Mouse (Mus musculus) midbrain, embryonic 15.5 days (tissue): ENCODE measurements at regions not wholly inside any gene's neighbourhood (a gene's known extent, or its start where the extent isn't known, plus 50 kb on each side); places are given as distances from the start of the nearest gene placed in this dataset.
"Not testable (repeated sequence)": the region's sequence is repeated elsewhere in the genome, so short reads cannot be mapped to it uniquely, and the experiment has no call there.

Experiments
- ATAC-seq: fragments of 200-750 bp; cut with Nextera tagmentation; replicated peaks from 2 replicates; pipeline ENCODE4 v1.8.0; 2017; ENCODE audit warnings: moderate TSS enrichment
- H3K27ac ChIP-seq: fragments of 300-500 bp; sonication (generic); 2 replicates; pipeline ENCODE4 v1.5.1; 2015; ENCODE audit warnings: mild to moderate bottlenecking, inconsistent platforms
- H3K27me3 ChIP-seq: fragments of 300-500 bp; sonication (generic); replicated peaks from 2 replicates; pipeline ENCODE4 v1.6.1; 2015; ENCODE audit warnings: inconsistent platforms
- H3K36me3 ChIP-seq: fragments of 300-500 bp; sonication (generic); replicated peaks from 2 replicates; pipeline ENCODE4 v1.6.1; 2015; ENCODE audit warnings: inconsistent platforms
- H3K4me1 ChIP-seq: fragments of 300-500 bp; sonication (generic); 2 replicates; pipeline ENCODE4 v1.6.1; 2015; ENCODE audit warnings: inconsistent platforms
- H3K4me2 ChIP-seq: fragments of 300-500 bp; sonication (generic); 2 replicates; pipeline ENCODE4 v1.6.1; 2015; ENCODE audit warnings: inconsistent platforms, mild to moderate bottlenecking, moderate library complexity
- H3K4me3 ChIP-seq: fragments of 300-500 bp; sonication (generic); 2 replicates; pipeline ENCODE4 v1.5.1; 2015; ENCODE audit warnings: mild to moderate bottlenecking, inconsistent platforms
- H3K9ac ChIP-seq: fragments of 300-500 bp; sonication (generic); 2 replicates; pipeline ENCODE4 v1.6.1; 2015; ENCODE audit warnings: mild to moderate bottlenecking, inconsistent platforms
- H3K9me3 ChIP-seq: fragments of 300-500 bp; sonication (generic); 2 replicates; pipeline ENCODE4 v1.6.1; 2016; ENCODE audit warnings: inconsistent platforms
- WGBS: fragments of 180-500 bp; shearing (Covaris S2); methylation state at CpG from one replicate; pipeline ENCODE4 v1.1.7; 2015; ENCODE audit warnings: mixed read lengths; 5-methylcytosine and 5-hydroxymethylcytosine counted together

DNA sequence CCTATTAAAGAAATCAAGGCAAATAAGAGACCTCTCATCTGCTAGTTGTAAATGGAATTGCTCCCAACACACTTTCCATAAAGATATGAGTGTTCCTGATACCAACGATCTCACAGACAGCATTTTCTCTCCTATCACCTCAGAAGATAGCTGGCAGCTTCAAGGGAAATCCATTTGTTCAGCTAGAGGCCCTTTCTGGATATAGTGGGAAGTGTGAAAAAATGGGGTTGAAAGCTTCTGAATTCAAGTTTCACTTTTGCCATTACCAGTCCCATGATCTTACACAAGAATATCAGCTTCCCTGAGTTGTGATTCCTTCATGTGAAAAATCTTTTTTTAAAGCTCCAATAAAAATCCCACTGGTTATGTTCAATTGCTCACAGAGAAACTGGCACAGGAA, 369.1 kb upstream of the Zfp703 start:
- Histone ChIP-seq H3K4me3 (no peak overlapping the region), H3K36me3 (no peaks in the 10 kb centered on the region), H3K9ac (no peak overlapping the region), H3K9me3 (peaks cover 4% of the 10 kb centered on the region; the same call in 1 of the 2 replicates), H3K27me3 (no peaks in the 10 kb centered on the region), H3K27ac (no peak overlapping the region), H3K4me2 (no peak overlapping the region), H3K4me1 (no peaks in the 10 kb centered on the region)
- WGBS = 92% methylated on average over 1 of the region's 1 CpGs
- no peak for ATAC-seq

DNA sequence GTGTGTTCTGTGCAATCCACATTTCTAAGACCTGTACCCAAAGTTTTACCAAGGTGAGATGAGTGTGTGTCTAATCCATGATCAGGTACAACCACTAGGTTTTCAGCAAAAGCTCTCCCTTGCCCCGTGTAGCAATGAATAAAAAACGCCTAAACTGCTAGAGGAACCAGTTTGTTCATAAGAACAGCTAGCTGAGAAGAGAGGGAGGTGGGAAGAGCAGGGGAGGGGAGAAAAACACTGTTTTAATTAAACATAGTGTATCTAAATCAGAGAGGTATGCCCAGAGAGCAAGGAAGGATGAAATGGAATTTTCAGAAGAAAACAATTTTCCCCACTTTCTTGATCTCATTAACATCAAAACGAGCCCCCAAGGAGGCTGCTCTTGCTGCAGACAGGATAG, 368.5 kb upstream of the Zfp703 start:
- no peaks in the 10 kb centered on the region for H3K4me1 ChIP-seq
- H3K9ac ChIP-seq = no peak overlapping the region
- no peak overlapping the region for H3K4me3 ChIP-seq
- 49% methylated on average over 3 of the region's 3 CpGs for WGBS
- H3K9me3 ChIP-seq = peaks cover 4% of the 10 kb centered on the region; the same call in 1 of the 2 replicates
- H3K27me3 ChIP-seq = no peaks in the 10 kb centered on the region
- H3K4me2 ChIP-seq = no peak overlapping the region
- no peak overlapping the region for H3K27ac ChIP-seq
- no peaks in the 10 kb centered on the region for H3K36me3 ChIP-seq
- ATAC-seq = no peak

DNA sequence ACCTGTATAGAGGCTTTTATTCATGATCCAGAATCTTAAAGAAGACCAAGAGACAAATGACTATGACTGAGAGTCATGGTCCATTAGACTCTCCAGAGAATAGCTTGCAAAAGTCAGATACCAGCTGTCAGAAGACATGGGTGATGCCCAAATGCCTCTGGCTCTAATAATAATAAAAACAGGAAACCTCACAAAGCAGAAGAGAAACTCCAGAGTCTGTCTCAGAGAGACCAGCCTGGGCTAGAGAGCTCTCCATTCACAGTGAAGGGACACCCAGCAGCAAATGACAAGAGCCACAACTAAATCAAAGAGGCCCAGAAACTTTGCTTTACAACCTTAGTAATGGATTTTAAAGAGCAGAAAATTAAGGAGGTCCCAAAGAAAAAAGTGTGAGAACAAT, 365.0 kb upstream of the Zfp703 start:
- no peak for ATAC-seq
- no peaks in the 10 kb centered on the region for H3K27me3 ChIP-seq
- H3K4me3 ChIP-seq = no peak overlapping the region
- H3K4me2 ChIP-seq = no peak overlapping the region
- H3K9ac ChIP-seq = no peak overlapping the region
- no peak overlapping the region for H3K27ac ChIP-seq
- H3K4me1 ChIP-seq = no peaks in the 10 kb centered on the region
- no peaks in the 10 kb centered on the region for H3K36me3 ChIP-seq
- no peaks in the 10 kb centered on the region for H3K9me3 ChIP-seq

DNA sequence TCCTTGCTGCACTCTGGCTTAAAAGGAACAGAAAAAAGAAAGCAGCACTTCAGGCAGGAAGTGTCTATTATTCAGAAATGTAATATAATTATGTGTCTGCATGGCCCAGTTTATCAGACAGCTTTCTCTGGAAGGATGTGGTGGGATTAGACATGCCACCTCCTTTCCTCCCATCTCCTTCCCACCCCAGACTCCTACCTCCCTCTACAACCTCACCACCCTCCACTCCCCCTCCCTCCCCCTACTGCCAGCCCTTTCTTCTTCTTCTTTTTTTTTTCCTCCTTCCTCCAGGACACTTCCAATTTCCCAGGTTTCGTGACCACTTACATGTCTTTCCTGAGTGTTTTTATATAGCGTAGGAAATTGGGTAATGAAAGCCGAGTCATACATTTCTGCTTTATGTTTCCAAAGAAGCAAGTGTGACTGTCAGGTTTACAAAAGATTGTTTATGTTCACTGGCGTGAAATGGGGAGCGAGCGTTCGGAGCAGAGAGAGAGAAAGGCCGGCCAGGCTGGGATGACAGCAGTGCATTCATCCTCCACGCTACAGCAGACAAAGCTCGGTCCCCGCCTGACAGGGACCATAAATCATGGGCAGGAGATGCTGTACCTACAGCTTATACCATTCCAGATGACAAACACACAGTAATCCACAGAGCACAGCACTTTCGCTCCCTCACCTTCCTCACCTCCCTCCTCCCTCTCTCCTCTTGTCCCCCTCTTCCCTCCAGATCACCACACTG, 354.6 kb upstream of the Zfp703 start:
- Histone ChIP-seq H3K4me2 (peak overlapping the region; percentile 40), H3K27me3 (no peaks in the 10 kb centered on the region), H3K27ac (peak overlapping the region; percentile 65), H3K9ac (peak overlapping the region; percentile 25; the same call in 1 of the 2 replicates), H3K36me3 (no peaks in the 10 kb centered on the region), H3K4me1 (peaks cover 19% of the 10 kb centered on the region), H3K4me3 (0 out of 2 replicates have a peak overlapping the region, but pooled peaks have one; percentile 9), H3K9me3 (no peaks in the 10 kb centered on the region)
- peak; percentile 66 for ATAC-seq
- 10% methylated on average over 12 of the region's 12 CpGs for WGBS

DNA sequence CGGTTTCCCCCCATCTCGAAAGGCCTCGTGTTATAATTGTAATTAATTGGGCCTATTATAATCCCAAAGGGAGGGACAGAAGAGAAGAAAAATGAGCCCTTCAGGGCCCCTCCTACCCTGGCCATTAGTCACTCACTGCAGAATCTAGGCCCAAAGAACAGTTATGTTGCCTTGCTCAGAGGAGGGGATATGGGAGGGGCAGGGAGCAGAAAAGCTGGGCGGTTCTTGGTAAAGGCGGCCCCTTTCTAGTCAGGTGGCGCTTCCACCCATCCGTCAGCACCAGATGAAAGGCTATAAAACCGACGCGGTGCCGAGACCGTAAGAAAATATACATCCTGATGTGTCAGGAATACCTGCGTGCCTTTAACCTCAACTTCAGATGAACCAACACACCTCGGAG, 350.9 kb upstream of the Zfp703 start:
- WGBS = 74% methylated on average over 14 of the region's 14 CpGs

DNA sequence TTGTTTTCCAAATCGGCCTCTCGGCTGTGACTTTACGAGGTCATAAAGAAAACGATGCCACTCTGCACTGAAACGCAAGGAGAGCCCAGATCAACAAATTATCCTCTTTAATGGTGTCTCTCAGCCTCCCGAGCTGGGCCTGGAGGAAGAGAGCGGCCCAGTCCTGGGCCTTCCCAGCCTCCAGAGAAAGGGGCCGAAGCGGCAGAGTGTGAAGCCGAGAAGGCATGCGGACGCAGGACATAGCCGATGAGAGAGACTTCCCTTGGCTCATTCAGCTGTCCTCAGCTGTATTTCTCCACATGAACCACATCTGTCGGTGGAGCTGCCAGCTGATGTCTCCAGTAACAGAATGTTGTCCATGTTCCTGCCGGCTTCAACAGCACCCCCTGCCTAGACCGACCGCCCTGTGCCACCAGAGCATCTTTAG, 350.5 kb upstream of the Zfp703 start:
- Histone ChIP-seq H3K9me3 (no peaks in the 10 kb centered on the region), H3K36me3 (no peaks in the 10 kb centered on the region), H3K4me2 (no peak overlapping the region), H3K9ac (no peak overlapping the region), H3K4me3 (no peak overlapping the region), H3K27ac (no peak overlapping the region; the same call in 1 of the 2 replicates), H3K27me3 (no peaks in the 10 kb centered on the region), H3K4me1 (peaks cover 15% of the 10 kb centered on the region)
- 73% methylated on average over 17 of the region's 17 CpGs for WGBS
- ATAC-seq = no peak

More for the DNA sequence above, 350.9 kb upstream of the Zfp703 start:
- Histone ChIP-seq H3K9ac (no peak overlapping the region), H3K27me3 (no peaks in the 10 kb centered on the region), H3K36me3 (no peaks in the 10 kb centered on the region), H3K4me3 (no peak overlapping the region), H3K9me3 (no peaks in the 10 kb centered on the region), H3K27ac (peak overlapping the region; percentile 6; the same call in 1 of the 2 replicates), H3K4me2 (no peak overlapping the region), H3K4me1 (peaks cover 19% of the 10 kb centered on the region)
- peak; percentile 24; the same call in 1 of the 2 replicates for ATAC-seq

DNA sequence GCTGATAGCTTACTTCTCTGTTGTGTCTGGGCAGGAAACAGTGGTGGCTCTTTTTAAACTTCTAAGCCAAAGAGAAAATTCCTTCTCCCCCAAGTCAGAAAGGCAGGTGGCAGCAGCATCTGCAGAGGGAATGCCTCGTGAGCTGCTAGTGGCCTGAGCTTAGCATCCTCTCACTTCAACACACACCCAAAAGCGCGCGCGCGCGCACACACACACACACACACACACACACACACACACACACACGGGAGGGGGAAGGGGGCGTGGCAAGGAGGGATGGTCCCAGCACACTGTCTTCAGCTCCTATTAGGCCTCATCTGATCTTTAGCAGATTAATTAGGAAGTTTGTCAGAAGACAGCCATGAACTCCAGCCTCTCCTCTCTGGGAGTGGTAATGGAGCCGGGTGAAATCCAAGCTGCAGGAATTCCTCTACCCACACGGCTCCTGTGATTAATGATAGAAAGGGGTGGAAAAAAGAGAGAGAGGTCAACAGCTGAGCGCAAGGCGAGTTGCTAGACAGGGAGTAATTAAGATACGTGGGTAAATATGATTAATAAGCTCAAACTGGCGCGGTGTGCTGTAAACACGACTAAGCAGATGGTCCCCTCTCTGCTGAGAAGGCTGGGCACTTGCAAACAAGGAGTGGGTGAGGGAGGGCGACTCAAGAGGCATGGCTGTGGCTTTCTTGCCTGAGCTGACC, 349.8 kb upstream of the Zfp703 start:
- H3K27ac ChIP-seq = no peak overlapping the region

DNA sequence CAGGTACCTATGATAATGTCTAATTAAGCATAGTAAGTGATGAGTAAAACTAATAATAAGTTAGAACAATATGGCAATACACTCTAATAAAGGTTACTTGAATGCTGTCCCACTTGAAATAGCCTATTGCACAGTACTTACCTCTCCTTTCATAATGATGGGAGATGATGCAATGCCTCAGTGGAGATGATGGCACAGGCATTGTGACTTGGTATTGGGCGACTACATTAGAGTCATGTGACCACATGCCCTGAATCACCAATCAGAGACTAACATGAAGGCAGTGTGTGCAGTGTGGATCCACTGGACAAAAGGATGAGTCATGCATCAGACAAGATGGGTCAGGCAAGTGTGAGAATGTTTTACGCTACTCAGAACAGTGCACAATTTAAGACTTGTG, 346.6 kb upstream of the Zfp703 start:
- Histone ChIP-seq H3K4me2 (no peak overlapping the region), H3K27me3 (no peaks in the 10 kb centered on the region), H3K27ac (no peak overlapping the region), H3K36me3 (no peaks in the 10 kb centered on the region), H3K4me3 (no peak overlapping the region), H3K9me3 (no peaks in the 10 kb centered on the region), H3K4me1 (peaks cover 2% of the 10 kb centered on the region; the same call in 1 of the 2 replicates), H3K9ac (no peak overlapping the region)
- ATAC-seq = no peak
- WGBS = 88% methylated on average over 2 of the region's 2 CpGs

More for the DNA sequence above, 349.8 kb upstream of the Zfp703 start:
- WGBS = 62% methylated on average over 18 of the region's 18 CpGs
- Histone ChIP-seq H3K4me2 (no peak overlapping the region), H3K4me1 (peaks cover 8% of the 10 kb centered on the region), H3K27me3 (no peaks in the 10 kb centered on the region), H3K9me3 (no peaks in the 10 kb centered on the region), H3K9ac (no peak overlapping the region), H3K4me3 (no peak overlapping the region), H3K36me3 (no peaks in the 10 kb centered on the region)
- ATAC-seq = no peak

DNA sequence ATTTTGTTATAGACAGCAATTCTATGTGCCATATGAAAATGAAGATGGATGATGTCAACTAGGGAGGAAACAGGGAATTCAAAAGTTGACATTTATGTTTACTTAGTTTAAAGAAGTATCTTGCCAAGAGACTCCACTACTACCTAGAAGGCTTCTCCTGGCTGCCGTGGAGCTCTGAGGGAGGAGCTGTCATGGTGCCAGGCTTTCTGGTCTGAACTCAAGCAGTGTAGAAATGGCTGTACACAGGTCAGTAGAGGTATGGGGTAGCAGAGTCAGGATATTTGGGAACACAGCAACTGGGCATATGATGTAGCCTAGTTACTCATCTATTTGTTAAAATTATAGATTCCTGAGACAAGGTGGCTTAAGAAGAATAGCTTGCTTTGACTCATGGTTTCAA, 341.4 kb upstream of the Zfp703 start:
- no peaks in the 10 kb centered on the region for H3K36me3 ChIP-seq
- no peak overlapping the region for H3K27ac ChIP-seq
- H3K4me3 ChIP-seq = no peak overlapping the region
- no peaks in the 10 kb centered on the region for H3K9me3 ChIP-seq
- 86% methylated on average over 1 of the region's 1 CpGs for WGBS
- no peak overlapping the region for H3K4me2 ChIP-seq
- no peak overlapping the region for H3K9ac ChIP-seq
- H3K4me1 ChIP-seq = no peaks in the 10 kb centered on the region
- ATAC-seq = no peak
- no peaks in the 10 kb centered on the region for H3K27me3 ChIP-seq

DNA sequence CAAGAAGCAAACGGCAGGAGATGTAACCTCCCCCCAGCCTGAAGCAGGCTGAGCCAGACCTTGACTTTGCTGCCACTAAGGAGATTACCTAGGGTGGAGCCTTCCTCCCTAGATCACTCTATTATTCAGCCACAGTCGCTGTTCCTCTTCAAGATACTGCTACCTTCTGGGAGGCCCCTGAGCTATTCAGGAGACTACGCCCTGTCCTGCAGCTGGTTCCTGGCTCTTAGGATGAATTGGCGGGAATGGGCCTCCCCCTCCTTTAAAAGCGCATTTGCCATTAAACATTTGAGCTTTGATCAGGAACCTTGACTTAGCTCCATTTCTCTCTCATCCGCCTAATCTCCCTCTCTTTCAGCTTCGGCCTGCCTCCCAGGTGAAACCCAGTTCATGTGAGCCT, 331.8 kb upstream of the Zfp703 start:
- H3K9me3 ChIP-seq, ATAC-seq: not testable (repeated sequence)

DNA sequence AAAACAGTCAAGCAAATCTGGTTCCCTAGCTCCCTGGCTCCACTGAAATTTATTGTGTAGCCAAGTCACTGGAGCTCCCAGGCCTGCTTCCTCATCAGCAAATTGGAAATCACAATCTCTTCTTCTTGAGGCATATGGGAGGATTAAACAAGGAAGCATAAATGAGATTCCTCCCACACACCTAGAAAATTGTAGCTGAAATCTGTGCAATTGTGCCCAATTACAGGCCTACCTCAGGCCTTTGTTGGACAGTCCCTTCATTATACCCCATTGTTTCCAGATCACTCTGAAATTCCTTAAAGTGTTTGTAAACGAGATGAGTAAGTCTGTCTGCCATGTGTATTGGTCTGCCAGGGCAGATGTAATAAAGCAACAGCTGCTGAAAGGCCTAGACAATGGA, 326.8 kb upstream of the Zfp703 start:
- Histone ChIP-seq H3K9me3 (no peaks in the 10 kb centered on the region), H3K9ac (no peak overlapping the region), H3K27ac (no peak overlapping the region), H3K4me1 (no peaks in the 10 kb centered on the region), H3K4me2 (no peak overlapping the region), H3K27me3 (no peaks in the 10 kb centered on the region), H3K36me3 (no peaks in the 10 kb centered on the region), H3K4me3 (no peak overlapping the region)
- ATAC-seq = no peak
- 55% methylated on average over 1 of the region's 1 CpGs for WGBS

More for the DNA sequence above, 331.8 kb upstream of the Zfp703 start:
- H3K4me2 ChIP-seq, H3K27ac ChIP-seq, H3K9ac ChIP-seq, H3K4me3 ChIP-seq, H3K27me3 ChIP-seq, H3K36me3 ChIP-seq, H3K4me1 ChIP-seq: not testable (repeated sequence)
- WGBS = 63% methylated on average over 7 of the region's 7 CpGs

DNA sequence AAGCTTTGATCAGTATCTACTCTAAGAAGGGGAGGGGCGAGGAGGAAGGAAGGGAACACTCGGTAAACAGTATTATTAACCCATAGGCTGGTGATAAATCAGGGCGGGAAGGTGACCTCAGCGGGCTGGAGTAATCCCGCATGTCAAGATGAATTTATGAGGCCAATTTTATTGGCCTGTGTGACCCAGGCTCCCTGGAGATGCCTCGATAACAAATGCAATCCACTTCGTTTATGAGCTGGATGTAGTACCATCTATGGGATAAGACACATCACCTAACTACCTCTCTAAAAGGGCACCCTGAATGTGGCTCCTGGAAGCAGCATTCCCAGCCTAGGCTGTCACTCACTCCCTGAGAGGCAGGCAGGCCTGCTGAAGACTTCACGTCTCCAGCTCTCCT, 321.2 kb upstream of the Zfp703 start:
- Histone ChIP-seq H3K4me2 (no peak overlapping the region), H3K27ac (no peak overlapping the region), H3K4me1 (no peaks in the 10 kb centered on the region), H3K4me3 (no peak overlapping the region), H3K36me3 (no peaks in the 10 kb centered on the region), H3K9ac (no peak overlapping the region), H3K27me3 (no peaks in the 10 kb centered on the region), H3K9me3 (no peaks in the 10 kb centered on the region)
- no peak for ATAC-seq
- 81% methylated on average over 8 of the region's 8 CpGs for WGBS
